Mouse (Mus musculus) C2C12 (cell line): Measurements from ENCODE around the gene Psmc3ip. TPM values are rescaled to one million over a fixed set of nuclear protein-coding genes. Genes with fewer than 3 reads are reported as not detected.

Source experiments
- H3K27me3 ChIP-seq: one replicate; pipeline ENCODE4 v1.6.1; 2011; ENCODE audit not compliant: control insufficient read depth, insufficient read depth, insufficient read length
- H3K36me3 ChIP-seq: one replicate; pipeline ENCODE4 v1.6.1; 2011; ENCODE audit not compliant: control insufficient read depth, insufficient read depth
- H3K4me3 ChIP-seq: one replicate; pipeline ENCODE4 v1.5.1; 2011; ENCODE audit warnings: mild to moderate bottlenecking, control low read depth; ENCODE audit not compliant: poor library complexity, insufficient read depth, severe bottlenecking
- H3K79me2 ChIP-seq: one replicate; pipeline ENCODE4 v1.6.1; 2011; ENCODE audit not compliant: control insufficient read depth, insufficient read depth
- H3K79me3 ChIP-seq: one replicate; pipeline ENCODE4 v1.6.1; 2011; ENCODE audit warnings: low read depth, control low read depth
- H3ac ChIP-seq: one replicate; pipeline ENCODE3; 2011; ENCODE audit warnings: low read depth; ENCODE audit not compliant: control insufficient read depth, insufficient read length
- CEBPB ChIP-seq: IDR thresholded peaks from one replicate; pipeline ENCODE4 v1.6.1; 2011; ENCODE audit warnings: low read depth, mild to moderate bottlenecking, control low read depth, moderate library complexity
- CTCF ChIP-seq: IDR thresholded peaks from one replicate; pipeline ENCODE4 v1.5.1; 2011; ENCODE audit not compliant: control insufficient read depth, insufficient read depth, insufficient read length
- FOSL1 ChIP-seq: IDR thresholded peaks from one replicate; pipeline ENCODE4 v1.8.0; 2011; ENCODE audit warnings: mild to moderate bottlenecking, low read length; ENCODE audit not compliant: poor library complexity, insufficient read depth, severe bottlenecking
- MAX ChIP-seq: IDR thresholded peaks from one replicate; pipeline ENCODE4 v1.6.1; 2011; ENCODE audit warnings: mild to moderate bottlenecking, control low read depth
- MYOD1 ChIP-seq: IDR thresholded peaks from one replicate; pipeline ENCODE4 v1.6.1; 2011; ENCODE audit warnings: low read depth; ENCODE audit not compliant: control insufficient read depth, insufficient read length
- MYOG ChIP-seq: IDR thresholded peaks from one replicate; pipeline ENCODE4 v1.6.1; 2011; ENCODE audit not compliant: control insufficient read depth, insufficient read length; ENCODE audit errors: extremely low read depth
- USF1 ChIP-seq: IDR thresholded peaks from one replicate; pipeline ENCODE4 v1.6.1; 2011; ENCODE audit warnings: low read depth, mild to moderate bottlenecking, control low read depth, moderate library complexity
- polyA plus RNA-seq: library from polyadenylated mRNA; unstranded; fragments of >200 nt; fragmentation: generic; extraction: Trizol; gene quantifications from one replicate; pipeline ENCODE4 v1.2.1, GENCODE M21; 2012; ENCODE audit warnings: missing spikeins

Psmc3ip gene
- polyA plus RNA-seq, 1 experiment: 24.0 TPM

DNA sequence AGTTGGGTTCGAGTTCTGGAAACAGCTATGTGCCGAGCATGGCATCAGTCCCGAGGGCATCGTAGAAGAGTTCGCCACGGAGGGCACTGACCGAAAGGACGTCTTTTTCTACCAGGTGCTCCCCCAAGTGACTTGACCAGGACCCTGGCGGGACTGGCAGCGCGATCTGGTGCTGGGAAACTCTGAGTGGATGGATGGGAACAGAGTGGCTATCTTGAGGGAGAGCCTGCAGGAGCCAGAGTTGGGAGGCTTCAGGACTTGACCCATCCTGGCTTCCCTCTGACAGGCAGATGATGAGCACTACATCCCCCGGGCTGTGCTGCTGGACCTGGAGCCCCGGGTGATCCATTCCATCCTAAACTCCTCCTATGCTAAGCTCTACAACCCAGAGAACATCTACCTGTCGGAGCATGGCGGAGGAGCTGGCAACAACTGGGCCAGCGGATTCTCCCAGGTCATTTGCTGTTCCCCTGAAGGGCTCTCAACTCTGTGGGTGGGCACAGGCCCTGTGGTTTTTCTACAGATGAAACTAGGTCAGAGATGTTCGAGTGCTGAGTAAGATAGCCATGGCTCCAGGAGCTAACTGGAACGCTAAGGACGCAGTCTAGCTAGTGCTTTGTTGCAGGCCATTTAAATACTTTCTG, 25.4 kb upstream of the Psmc3ip start:
- Histone ChIP-seq H3ac (peak overlapping the region; percentile 87), H3K36me3 (peaks cover 47% of the 10 kb centered on the region), H3K79me3 (peaks cover 48% of the 10 kb centered on the region), H3K4me3 (peak overlapping the region; percentile 85), H3K79me2 (peaks cover 66% of the 10 kb centered on the region), H3K27me3 (no peaks in the 10 kb centered on the region)
- TF ChIP-seq MYOD1 (no peak), MYOG (no peak), MAX (no peak), CTCF (no peak), CEBPB (no peak), FOSL1 (no peak), USF1 (no peak)

DNA sequence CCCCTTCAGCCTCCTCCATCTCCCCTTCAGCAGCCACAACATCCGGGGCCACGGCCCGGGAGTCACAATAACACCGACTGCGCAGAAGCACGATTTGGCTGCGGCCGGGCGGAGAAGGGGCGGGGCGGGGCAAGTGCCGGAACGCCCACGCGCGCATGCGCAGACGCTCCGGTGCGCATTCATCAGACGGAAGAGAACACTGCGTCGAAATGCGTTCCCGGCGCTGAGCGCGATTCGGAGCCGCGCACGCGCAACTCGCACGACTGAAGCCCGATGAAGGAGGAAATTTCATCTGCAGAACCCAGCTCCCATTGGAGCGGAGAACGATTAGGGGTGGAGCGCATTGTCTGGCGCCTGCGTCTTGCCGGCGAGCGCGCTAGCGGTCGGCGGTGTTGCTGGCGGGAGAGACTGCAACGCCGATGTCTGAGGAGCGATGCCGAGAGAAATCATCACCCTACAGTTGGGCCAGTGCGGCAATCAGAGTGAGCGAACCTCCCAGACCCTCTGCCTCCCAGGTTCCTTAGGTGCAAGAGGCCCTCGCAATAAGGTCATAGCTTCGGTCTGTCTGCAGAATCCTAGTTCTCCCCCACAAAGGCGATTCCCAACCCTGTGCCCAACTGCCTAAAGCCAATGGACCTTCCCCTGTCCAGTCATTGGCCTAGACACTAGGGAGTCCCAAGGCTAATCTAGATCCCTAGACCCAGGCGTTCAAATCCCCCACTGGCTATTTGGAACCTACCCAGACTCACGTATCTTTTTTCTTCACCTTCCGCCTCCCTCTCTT, 24.7 kb upstream of the Psmc3ip start, which contains the start of the genes Retreg3 and Tubg1:
TSS of gene Retreg3 (minus strand) at position 133 of the 784 bp plus-strand sequence.
TSS of gene Tubg1 (plus strand) at position 178 of the 784 bp plus-strand sequence.
- peak within 1 kb of the TSS; percentile 85 for H3K4me3 ChIP-seq
- H3K79me2 ChIP-seq: peaks cover 73% of the 10 kb centered on the region
- TF ChIP-seq MAX (peak; percentile 87), CTCF (no peak)
- peak within 1 kb of the TSS; percentile 95 for H3ac ChIP-seq
- H3K27me3 ChIP-seq: no peaks in the 10 kb centered on the region
- H3K79me3 ChIP-seq: peaks cover 56% of the 10 kb centered on the region
- peaks cover 47% of the 10 kb centered on the region for H3K36me3 ChIP-seq

DNA sequence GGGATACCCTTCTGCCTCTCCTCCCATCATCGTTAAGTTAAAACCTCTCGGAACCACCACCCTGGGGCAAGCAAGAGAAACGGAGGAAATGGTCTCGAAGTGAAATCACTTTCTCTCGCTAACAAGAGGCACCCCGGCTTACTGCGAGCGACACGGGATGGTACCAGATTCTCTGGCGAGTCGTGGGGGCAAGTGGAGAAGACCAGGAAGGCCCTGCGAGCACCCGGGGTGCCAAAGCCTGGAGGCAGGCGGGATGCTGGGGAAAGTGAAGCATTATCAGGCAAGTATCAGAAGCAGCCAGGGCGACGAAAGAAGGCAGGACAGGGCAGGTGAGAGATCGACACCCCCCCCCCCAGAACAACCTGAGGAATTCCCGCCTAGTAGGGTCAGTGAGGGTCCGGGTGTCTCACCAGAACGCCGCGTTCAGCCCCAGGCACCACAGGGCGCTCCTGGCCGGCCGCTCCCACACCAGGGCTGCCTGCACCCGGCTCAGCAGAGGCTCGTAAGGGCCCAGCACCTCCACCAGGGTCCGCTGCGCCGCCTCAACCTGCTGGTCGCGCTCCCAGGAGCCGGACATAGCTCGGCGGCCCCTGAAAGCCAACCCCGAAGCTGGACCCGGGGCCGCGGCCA, 24.0 kb upstream of the Psmc3ip start:
- no peaks in the 10 kb centered on the region for H3K27me3 ChIP-seq
- peak overlapping the region; percentile 85 for H3K4me3 ChIP-seq
- peak overlapping the region; percentile 95 for H3ac ChIP-seq
- peaks cover 80% of the 10 kb centered on the region for H3K79me2 ChIP-seq
- peaks cover 45% of the 10 kb centered on the region for H3K36me3 ChIP-seq
- peaks cover 62% of the 10 kb centered on the region for H3K79me3 ChIP-seq
- no peak for TF ChIP-seq MAX
- no peak for TF ChIP-seq CEBPB
- no peak for TF ChIP-seq MYOG
- TF ChIP-seq CTCF: no peak
- TF ChIP-seq MYOD1: no peak
- TF ChIP-seq USF1: no peak

DNA sequence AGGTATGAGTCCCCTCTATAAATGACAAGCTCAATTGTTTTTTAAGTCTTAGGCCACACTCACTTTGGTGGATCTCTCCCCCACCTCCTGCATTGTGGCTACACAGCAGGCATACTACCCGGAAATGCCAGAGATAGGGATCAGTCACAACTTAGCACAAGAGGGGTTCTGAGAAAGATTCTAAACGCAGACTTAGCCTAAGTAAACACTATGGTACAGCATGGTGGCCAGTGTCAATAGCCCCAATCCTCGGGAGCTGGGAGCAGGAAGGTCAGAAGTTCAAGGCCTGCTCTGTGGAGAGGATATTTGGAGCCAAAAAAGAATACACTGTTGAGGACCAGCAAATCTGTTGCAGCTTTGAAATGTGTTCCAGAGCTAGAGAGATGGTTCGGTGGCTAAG, 22.9 kb upstream of the Psmc3ip start:
- TF ChIP-seq CTCF: no peak
- Histone ChIP-seq H3K79me2 (peaks cover 91% of the 10 kb centered on the region), H3K79me3 (peaks cover 72% of the 10 kb centered on the region), H3ac (peak overlapping the region; percentile 14), H3K27me3 (no peaks in the 10 kb centered on the region), H3K4me3 (no peak overlapping the region), H3K36me3 (peaks cover 47% of the 10 kb centered on the region)

DNA sequence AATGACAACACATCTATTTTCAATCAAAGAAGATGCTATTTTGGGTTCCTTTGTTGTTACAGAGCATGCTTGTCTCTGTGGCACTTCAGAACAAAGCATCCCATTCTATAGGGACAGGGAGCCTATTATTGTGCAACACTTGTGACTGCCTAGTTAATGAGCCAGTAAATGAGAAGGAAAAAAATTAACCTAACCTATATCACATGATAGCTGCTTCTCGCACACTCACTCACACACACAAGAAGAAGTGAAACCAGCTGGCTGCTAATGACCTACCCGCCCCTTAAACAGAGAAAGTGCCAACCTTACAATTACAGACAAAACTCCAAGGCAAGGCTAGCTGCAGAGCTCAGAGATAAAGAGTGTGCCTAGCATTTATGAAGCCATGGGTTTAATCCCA, 20.3 kb upstream of the Psmc3ip start:
- H3K79me2 ChIP-seq: peaks cover 96% of the 10 kb centered on the region
- H3K4me3 ChIP-seq: no peak overlapping the region
- peaks cover 37% of the 10 kb centered on the region for H3K36me3 ChIP-seq
- no peak overlapping the region for H3ac ChIP-seq
- peaks cover 74% of the 10 kb centered on the region for H3K79me3 ChIP-seq
- no peaks in the 10 kb centered on the region for H3K27me3 ChIP-seq
- TF ChIP-seq USF1 (no peak), MYOG (no peak), MYOD1 (no peak), CEBPB (peak; percentile 51)

DNA sequence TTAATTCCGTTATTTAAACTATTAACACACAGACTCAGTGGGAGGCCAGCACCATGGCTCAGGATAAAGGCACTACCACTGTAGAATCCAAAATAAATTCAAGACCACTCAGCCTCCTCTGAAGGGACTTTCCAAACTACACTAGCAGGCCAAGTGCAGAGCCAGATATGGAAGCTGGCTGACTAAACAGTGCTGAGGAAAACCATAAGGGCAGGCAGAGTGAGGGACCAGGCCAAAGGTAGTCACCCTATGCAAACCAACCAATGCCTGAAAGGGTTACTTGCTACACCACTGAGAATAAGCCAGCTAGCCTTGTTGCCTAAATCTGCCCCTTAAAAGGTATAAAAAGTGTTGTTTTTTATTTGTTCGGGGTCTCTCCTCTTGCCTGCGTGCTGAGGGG, 16.9 kb upstream of the Psmc3ip start:
- Histone ChIP-seq H3K79me3 (peaks cover 74% of the 10 kb centered on the region), H3ac (no peak overlapping the region), H3K79me2 (peaks cover 99% of the 10 kb centered on the region), H3K36me3 (peaks cover 37% of the 10 kb centered on the region), H3K4me3 (no peak overlapping the region), H3K27me3 (no peaks in the 10 kb centered on the region)
- TF ChIP-seq MAX: no peak
- TF ChIP-seq USF1: no peak
- TF ChIP-seq MYOG: no peak
- TF ChIP-seq CTCF: no peak
- TF ChIP-seq FOSL1: no peak
- no peak for TF ChIP-seq CEBPB
- no peak for TF ChIP-seq MYOD1
